Mouse (Mus musculus) G1E (cell line): Measurements from ENCODE around the gene Amd1.

Experiments
- CTCF ChIP-seq: IDR thresholded peaks from 2 replicates; pipeline ENCODE4 v1.5.1; 2012; ENCODE audit warnings: low read depth, low read length, inconsistent platforms, mixed read lengths
- GATA1 ChIP-seq: IDR thresholded peaks from 2 replicates; pipeline ENCODE4 v1.6.1; 2012; ENCODE audit warnings: borderline replicate concordance, low read length, inconsistent platforms, mixed read lengths
- POLR2AphosphoS5 ChIP-seq: IDR thresholded peaks from 2 replicates; pipeline ENCODE4 v1.6.1; 2012; ENCODE audit warnings: low read depth, low read length, inconsistent platforms; ENCODE audit not compliant: insufficient replicate concordance
- TAL1 ChIP-seq: conservative IDR thresholded peaks from 2 replicates; pipeline ENCODE4 v1.6.1; 2012; ENCODE audit warnings: low read depth, low read length, inconsistent platforms, mixed read lengths

- TF ChIP-seq POLR2AphosphoS5: no peak
- TF ChIP-seq CTCF: no peak
- no peak for TF ChIP-seq TAL1
- no peak for TF ChIP-seq GATA1
These were observed 30.9 kb upstream of the Amd1 start for GRCm38 (mm10) chr10:40332864-40333263.
